Mouse (Mus musculus) testis, adult 2 months (tissue): Measurements from ENCODE around the gene Lzts3.

Source experiments
- CTCF ChIP-seq: fragments of 200-500 bp; IDR thresholded peaks from 2 replicates; pipeline ENCODE4 v1.5.1; 2012; ENCODE audit warnings: low read depth, mild to moderate bottlenecking, inconsistent platforms, low read length, moderate library complexity; ENCODE audit not compliant: control insufficient read depth, insufficient read depth, insufficient replicate concordance
- POLR2A ChIP-seq: fragments of 200-500 bp; IDR thresholded peaks from 2 replicates; pipeline ENCODE4 v1.6.1; 2012; ENCODE audit warnings: low read depth, mild to moderate bottlenecking, inconsistent platforms, low read length, moderate library complexity; ENCODE audit not compliant: control insufficient read depth

GRCm38 (mm10) chr2:130653303-130653702, 10.7 kb upstream of the Lzts3 start:
- TF ChIP-seq CTCF (no peak), POLR2A (no peak)
